Mouse (Mus musculus) lung, adult 2 months (tissue): ENCODE measurements around the gene Sema5b. TPM values are rescaled to one million over a fixed set of nuclear protein-coding genes. Genes with fewer than 3 reads are reported as not detected.
A peak's percentile ranks its signal among the peaks of the same experiment; 100 is the strongest.

Source experiments
- DNase-seq: peaks from one replicate; pipeline ENCODE4 v3.0.0; 2022
- H3K4me1 ChIP-seq: fragments of 200-500 bp; 2 replicates; pipeline ENCODE4 v1.6.1; 2011; ENCODE audit warnings: low read length; ENCODE audit not compliant: control insufficient read depth, insufficient read depth
- H3K4me3 ChIP-seq: fragments of 200-500 bp; replicated peaks from 2 replicates; pipeline ENCODE3; 2011; ENCODE audit warnings: low read depth, mild to moderate bottlenecking, control low read depth, low read length; ENCODE audit errors: extremely low read depth
- CTCF ChIP-seq: fragments of 200-500 bp; IDR thresholded peaks from 2 replicates; pipeline ENCODE4 v1.5.1; 2011; ENCODE audit warnings: mild to moderate bottlenecking, low read length, control low read depth; ENCODE audit not compliant: insufficient read depth
- POLR2A ChIP-seq: fragments of 200-500 bp; IDR thresholded peaks from 2 replicates; pipeline ENCODE4 v1.6.1; 2011; ENCODE audit warnings: low read depth, mild to moderate bottlenecking, control low read depth, low read length, borderline replicate concordance; ENCODE audit errors: extremely low read depth
- WGBS: fragments of 180-500 bp; shearing (Covaris S2); methylation state at CpG from one replicate; pipeline ENCODE4 v1.1.7; 2018; 5-methylcytosine and 5-hydroxymethylcytosine counted together
- polyA plus RNA-seq: library from polyadenylated mRNA; depleted of rRNA; stranded (reverse); fragments of >200 nt; gene quantifications from 2 replicates; pipeline ENCODE4 v1.2.3, GENCODE M21; 2012; rRNA removed

Sema5b gene
- 0.51 and 0.76 TPM in 2 replicates for polyA plus RNA-seq

DNA sequence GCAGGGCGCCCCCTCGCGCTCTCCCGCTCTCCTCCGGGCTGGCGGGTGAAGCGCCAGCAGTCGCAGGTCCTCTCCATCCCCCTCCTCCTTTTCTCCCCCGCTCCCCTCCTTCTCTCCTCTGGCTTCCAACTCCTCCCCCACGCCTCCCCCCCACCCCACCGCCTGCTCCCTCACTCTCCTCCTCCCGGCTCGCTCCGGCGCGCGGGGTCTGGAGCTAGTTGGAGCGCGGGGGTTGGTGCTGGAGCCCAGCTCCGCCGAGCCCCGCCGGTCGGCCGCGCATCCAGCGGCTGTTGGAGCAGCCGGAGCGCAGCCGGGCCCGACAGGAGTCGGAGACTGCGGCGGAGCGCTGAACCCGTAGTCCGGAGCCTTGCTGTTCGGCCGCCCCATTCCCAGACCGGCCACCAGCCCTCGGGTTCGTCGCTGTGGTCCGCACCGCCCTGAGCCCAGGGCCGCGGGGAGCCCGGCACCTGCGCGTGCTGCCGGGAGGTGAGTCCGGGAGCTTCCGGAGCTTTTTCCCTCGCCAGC lies at the start of gene Sema5b:
Gene Sema5b, plus strand, starts transcription at position 29 of the 525 bp plus-strand sequence.
- H3K4me1 ChIP-seq, result peaks cover 4% of the 10 kb centered on the region; the same call in 1 of the 2 replicates
- TF ChIP-seq CTCF (no peak), POLR2A (no peak)
- under 1% methylated on average over 47 of the region's 54 CpGs for WGBS
- DNase-seq, result peak; percentile 14
- H3K4me3 ChIP-seq, result no peak within 1 kb of the TSS

- no peak for TF ChIP-seq CTCF
- TF ChIP-seq POLR2A, result no peak
- DNase-seq, result no peak
Measured at GRCm38 (mm10) chr16:35500342-35500741, 40.6 kb upstream of the Sema5b start.

DNA sequence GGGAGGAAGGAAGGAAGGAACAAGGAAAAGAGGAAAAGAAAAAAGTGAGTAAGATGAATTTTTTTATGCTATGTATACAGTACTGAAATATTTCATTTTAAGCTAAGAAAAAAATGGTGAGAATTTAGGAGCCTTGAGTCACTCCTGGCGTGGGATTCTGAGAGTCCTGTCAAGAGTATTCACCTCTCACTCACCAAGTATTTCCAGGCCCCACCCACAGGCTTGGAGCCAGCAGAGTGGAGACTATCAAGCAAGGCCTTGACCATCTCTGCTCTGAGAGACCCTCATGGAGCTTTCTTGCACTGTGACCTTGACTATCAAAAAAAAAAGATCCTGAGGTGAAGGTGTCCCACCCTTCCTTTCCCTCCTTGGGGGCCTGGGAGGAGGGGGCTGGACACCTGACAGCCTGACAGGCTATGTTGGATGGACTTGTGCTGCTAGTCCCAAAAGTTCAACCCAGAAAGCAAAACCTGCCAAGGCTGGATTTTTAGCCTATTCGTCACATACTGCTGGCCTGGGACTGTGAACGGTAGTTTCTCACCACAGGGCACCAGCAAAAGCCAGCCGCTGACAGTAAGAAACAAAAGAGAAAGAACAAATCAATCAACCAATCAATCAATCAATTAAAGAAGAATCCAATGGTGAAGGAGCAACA lies 39.7 kb upstream of the Sema5b start:
- H3K4me1 ChIP-seq, result no peaks in the 10 kb centered on the region
- WGBS, result 53% methylated on average over 4 of the region's 4 CpGs
- no peak overlapping the region for H3K4me3 ChIP-seq
- TF ChIP-seq POLR2A (no peak), CTCF (no peak)
- no peak for DNase-seq

More at GRCm38 (mm10) chr16:35500342-35500741, 40.6 kb upstream of the Sema5b start:
- Histone ChIP-seq H3K4me1 (no peaks in the 10 kb centered on the region), H3K4me3 (no peak overlapping the region)
- WGBS, result 93% methylated on average over 3 of the region's 3 CpGs

GRCm38 (mm10) chr16:35502456-35502855 lies 38.5 kb upstream of the Sema5b start:
- no peak for TF ChIP-seq CTCF
- no peak for TF ChIP-seq POLR2A
- no peak for DNase-seq
- H3K4me1 ChIP-seq, result no peaks in the 10 kb centered on the region
- no peak overlapping the region for H3K4me3 ChIP-seq
- 80% methylated on average over 11 of the region's 11 CpGs for WGBS

- no peak for TF ChIP-seq CTCF
- no peak for TF ChIP-seq POLR2A
- Histone ChIP-seq H3K4me3 (no peak overlapping the region), H3K4me1 (no peaks in the 10 kb centered on the region)
- 90% methylated on average over 8 of the region's 8 CpGs for WGBS
- DNase-seq, result no peak
Measured at GRCm38 (mm10) chr16:35504266-35504665, 36.7 kb upstream of the Sema5b start.

GRCm38 (mm10) chr16:35505786-35506185 lies 35.2 kb upstream of the Sema5b start:
- DNase-seq, result no peak
- no peak for TF ChIP-seq CTCF
- no peak for TF ChIP-seq POLR2A
- H3K4me1 ChIP-seq, result no peaks in the 10 kb centered on the region
- 88% methylated on average over 4 of the region's 4 CpGs for WGBS
- no peak overlapping the region for H3K4me3 ChIP-seq

- no peak for DNase-seq
- Histone ChIP-seq H3K4me3 (no peak overlapping the region), H3K4me1 (no peaks in the 10 kb centered on the region)
- TF ChIP-seq POLR2A (no peak), CTCF (no peak)
- 83% methylated on average over 6 of the region's 6 CpGs for WGBS
Measured at GRCm38 (mm10) chr16:35508581-35508980, 32.4 kb upstream of the Sema5b start.

DNA sequence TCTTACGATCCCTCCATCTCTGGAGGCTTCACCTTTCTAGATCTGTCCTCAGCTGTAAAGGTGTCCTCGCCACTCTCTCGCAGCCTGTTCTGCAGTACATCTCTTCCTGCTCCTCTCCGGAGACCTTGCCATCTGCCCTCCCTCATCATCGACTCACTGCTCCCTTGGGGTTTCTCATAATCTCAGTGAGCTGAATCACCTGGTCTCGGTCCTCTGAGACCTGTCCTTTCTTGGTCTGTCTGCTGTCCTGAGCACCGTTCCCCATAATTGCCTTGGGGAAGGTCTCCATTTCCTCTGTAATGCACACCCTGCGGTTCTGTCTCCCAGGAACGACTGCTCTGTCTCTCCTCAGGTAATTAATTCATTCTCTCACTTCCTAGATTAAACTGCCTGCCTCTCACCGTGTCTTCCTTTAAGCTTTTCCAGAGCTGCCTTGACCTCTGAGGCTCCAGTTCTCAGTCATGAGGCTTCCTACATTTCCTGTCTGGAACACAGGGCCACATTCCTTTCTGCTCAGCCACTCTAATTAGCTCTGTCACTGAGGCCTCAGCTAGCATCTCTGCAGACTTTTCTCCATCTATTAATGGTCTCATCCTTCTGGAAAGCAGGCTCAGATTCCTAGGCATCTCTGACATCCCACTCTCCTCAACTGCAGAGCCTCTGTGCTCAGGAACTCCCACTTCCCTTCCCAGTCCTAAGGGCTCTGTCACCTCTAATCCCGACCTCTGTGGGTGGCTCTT lies 31.4 kb upstream of the Sema5b start:
- Histone ChIP-seq H3K4me3 (no peak overlapping the region), H3K4me1 (no peaks in the 10 kb centered on the region)
- no peak for DNase-seq
- 63% methylated on average over 11 of the region's 11 CpGs for WGBS
- TF ChIP-seq POLR2A, result no peak
- TF ChIP-seq CTCF, result no peak

DNA sequence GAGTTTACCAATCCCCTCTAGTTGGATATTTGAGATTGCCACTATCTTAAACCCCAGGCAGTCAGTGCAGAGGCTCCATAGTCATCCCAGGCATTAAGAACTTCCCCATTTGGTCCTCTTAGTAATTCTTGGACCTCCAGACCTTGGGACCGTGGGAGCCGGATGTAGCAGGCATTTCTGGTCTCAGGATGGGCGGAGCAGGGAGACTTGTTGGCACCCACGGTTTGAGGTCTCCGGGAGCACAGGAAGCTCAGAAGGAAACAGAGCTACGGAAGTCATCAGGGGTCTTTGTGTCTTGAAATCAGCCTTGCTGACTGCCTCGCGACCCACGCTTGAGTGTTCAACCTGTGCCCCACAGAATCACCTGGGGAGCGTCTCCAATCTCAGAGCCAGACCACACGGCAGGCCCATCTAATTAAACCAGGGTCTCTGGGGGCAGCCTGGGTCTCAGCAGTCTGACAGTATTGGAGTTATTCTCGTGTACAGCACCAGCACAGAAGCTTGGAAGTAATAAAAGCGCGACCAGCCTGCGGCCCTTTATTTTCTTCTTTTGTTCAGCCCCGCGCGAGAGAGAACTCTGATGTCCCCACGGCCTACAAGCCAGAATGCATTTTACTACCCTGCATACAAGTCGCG lies 24.9 kb upstream of the Sema5b start:
- DNase-seq, result no peak
- WGBS, result 61% methylated on average over 21 of the region's 21 CpGs
- Histone ChIP-seq H3K4me1 (no peaks in the 10 kb centered on the region), H3K4me3 (no peak overlapping the region)
- TF ChIP-seq CTCF, result no peak
- TF ChIP-seq POLR2A, result no peak
